Mouse (Mus musculus) lung, postnatal 10 days (tissue): ENCODE measurements at regions not wholly inside any gene's neighbourhood (a gene's known extent, or its start where the extent isn't known, plus 50 kb on each side); places are given as distances from the start of the nearest gene placed in this dataset.

Source experiments
- DNase-seq: peaks from one replicate; pipeline ENCODE4 v3.0.0; 2021

DNA sequence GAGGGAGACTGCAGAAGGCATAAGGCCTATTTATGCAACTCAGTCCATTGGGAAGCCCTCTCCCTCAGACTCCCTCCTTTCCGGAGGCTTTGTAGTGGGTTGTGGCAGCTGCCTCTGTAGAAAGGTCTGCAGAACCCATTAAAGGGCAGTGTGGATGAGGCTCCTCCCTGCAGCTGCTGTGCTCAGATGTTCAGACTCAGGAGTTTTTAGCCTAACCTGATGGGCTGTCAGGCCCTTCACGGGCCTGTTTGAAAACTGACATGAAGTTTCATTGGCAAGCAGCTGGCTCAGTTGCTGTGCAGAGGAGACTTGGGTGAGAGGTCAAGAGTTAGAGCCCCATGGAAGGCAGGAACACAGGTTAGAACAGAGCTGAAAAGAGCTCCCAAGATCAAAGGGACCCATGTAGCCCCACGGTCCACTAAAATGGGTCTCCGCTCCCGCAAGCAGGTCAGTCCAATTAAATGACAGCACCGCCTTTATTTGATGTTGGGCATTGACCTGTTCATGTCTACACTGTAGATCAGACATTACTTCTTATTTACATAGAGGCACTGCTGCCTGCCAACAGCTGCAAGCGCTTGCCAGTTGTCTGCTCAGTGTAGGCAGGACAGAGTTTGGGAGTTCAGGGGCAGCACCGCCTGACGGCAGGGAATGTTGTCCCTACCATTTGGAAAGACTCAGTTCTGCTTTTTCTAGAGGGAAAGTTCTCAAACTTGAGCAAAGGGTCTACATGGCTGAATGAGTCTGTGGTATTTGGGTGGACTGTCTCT, 53.8 kb upstream of the Usp46 start:
- no peak for DNase-seq

DNA sequence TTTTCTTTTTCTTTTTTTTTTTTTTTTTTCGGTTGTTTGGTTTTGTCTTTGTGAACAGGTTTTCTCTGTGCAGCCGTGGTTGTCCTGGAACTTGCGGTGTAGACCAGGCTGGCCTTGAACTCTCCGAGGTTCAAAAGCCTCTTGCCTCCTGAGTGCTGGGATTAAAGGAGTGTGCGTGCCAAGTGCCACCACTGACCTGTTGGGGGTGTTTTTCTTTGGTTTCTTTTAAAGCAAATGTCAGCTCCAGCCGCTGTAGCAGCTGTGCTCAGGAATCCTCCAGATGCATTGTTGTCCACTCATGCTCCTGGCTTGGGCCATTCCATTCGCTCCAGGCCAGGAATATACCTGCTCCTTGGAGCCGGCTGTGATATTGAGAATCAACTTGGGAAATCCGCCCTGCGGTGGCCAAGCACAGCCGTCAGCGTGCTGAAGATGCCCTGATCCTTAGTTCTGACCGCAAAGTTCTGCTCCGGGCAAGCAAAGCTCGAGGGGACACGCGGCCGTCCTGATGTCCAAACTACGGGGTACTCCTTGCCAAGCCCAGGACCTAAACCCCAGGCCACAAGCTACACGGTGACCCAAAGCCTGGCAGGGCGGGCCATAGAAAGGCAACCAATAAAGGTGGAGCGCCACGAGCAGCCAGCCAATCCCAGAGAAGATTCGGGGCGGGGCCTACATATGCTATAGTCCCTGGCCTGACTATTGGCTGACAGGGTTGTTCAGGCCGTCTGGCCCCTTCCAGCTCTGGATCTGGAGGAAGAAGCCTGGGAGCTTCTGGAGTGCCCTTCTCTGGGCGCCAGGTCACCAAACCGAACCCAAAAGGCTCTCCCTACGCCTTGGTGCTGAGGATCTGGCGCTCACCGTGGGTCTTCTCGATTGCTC, 58.0 kb upstream of the Usp46 start:
- DNase-seq, result peak; percentile 87

DNA sequence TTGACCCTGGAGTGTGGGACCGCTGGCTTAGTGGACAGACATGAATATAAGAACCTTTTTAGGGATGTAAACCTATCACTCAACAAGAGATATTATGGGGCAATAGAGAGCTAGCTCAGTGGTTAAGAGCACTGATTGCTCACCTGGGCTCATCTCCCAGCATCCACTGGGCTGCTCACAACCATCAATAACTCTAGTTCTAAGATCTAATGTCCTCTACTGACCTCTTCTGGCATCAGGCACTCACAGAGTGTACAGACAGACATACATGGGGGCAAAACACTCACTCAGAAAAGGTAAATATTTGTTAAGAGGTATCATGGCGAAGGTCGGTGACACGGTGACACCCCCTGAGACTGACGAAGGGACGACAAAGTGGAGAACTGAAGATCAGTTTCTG, 59.3 kb upstream of the Usp46 start:
- no peak for DNase-seq

DNA sequence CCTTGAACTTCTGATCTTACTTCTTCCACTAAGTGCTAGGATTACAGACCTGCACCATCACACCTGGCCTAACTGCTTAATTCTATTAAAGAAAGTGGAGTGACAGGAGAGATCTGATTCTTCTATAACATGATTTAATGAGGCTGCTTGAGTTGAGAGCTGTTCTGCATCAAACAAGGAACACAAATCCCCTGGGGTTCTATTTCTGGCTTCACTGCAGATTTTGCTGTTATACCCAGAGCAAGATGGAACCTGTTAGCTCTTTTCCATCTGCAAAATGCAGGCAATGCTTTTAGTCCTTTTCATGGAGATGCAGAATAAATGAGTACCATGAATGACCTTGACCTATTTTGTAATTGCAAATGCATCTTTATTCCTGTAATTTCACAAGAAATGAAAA, 61.4 kb upstream of the Usp46 start:
- DNase-seq, result no peak

DNA sequence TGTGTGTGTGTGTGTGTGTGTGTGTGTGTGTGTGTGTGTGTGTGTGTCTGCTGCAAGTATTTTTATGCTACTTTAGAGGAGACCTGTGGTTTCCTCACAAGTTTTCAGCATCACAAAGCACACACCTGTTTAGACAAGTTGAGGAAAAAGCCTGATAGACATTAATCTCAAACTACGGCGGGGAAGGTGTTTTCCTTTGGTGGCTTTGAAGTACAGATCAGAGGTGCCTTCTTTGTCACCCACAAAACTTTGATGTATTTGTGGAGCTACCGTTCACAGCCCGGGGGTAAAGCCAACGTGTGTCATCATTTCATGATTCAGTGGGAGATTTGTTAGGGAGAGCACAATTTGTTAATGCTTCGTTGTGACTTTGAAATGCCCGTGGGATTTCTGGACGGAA, 62.4 kb upstream of the Rasl11b start:
- DNase-seq, result no peak

DNA sequence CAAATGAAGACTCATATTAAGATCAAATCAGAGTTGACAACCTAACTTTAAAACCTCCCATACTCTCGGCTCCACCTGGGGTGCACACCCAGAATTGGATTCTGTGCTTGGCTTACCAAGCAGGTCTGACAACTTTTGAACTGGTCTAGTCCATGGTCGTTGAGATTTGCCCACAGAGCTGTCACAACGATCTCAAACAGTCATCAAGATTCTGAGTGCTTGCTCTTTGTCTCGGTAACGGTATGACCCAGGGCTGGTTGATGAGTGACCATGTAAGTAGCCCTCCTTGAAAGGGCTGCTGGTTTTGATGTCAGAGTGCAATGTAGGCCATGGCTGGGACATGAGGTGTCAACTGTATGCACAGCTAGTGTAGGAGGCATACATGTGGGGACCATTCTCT, 58.7 kb upstream of the Rasl11b start:
- DNase-seq, result peak; percentile 59

DNA sequence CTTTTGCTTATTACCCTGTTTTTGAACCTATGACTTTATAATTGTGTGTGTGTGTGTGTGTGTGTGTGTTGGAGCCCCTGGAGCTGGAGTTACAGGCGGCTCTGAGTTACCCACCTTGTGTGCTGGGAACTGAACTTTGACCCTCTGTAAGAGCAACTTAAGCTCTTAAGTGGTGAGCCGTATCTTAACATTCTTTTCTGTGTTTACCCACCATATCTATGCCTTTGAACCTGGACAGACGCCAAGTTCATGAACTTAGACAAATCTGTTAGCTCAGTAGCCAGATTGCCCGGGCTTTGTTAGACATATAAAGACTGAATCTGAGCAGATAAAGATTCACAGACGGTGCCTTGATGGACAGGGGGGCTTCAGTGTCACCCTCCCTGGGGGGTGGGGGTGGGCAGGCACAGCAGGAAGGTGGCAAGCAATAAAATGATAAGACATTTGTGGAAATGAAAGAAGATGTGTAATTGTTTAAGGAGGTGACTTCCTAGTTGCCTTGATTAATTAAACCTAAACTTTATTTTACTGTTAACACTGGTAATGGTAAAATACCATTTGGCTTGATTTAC, 58.1 kb upstream of the Rasl11b start:
- peak; percentile 65 for DNase-seq

DNA sequence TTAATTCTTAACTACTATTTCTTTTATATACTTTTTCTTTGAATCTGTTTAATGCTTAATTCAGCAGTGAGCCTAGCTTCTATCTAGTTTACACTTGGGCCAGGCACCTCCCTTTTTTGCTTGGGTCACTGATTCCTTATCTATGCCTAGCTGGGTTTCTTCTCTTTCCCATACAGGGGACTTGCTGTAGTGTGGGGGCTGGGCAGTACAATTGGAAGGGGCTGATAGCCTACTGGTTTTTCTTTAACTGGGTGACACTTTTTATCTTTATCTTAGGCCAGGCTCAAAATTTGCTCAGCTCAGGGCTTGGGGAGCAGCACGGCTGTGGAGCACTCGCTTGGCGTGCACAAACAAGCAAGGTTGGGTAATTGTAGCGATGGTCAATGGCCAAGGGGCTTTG, 51.1 kb upstream of the Rasl11b start:
- DNase-seq, result no peak

DNA sequence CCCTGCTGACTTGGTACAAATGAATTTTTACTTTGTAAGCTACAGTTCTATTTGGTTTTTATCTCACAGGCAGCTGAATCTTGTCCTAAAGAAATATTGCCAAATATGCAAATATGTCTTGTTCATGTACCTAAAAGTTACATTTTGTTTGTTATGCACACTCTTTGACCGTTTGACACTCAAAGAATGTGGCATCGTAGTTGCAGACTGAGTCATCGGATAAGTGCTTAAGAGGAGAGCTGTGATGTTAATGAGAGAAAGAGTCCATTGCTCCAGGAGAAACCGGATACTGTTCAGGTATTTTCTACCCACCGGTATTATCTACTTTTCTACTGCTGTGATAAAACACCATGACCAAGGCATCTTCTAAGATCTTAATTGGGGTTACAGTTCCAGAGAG, 50.3 kb upstream of the Rasl11b start:
- no peak for DNase-seq
